Mouse (Mus musculus): ENCODE results near the gene Ect2.

- no peak for TF ChIP-seq CTCF (IDR thresholded peaks at IDR 0.05; ENCODE audit: borderline replicate concordance, insufficient read depth, low read length)
- TF ChIP-seq POLR2A (IDR thresholded peaks at IDR 0.05; ENCODE audit: low read depth, low read length), result no peak
Measured at GRCm38 (mm10) chr3:27201728-27202411, 48.2 kb upstream of the Ect2 start.
